Mouse (Mus musculus): ENCODE data around the gene Map1lc3a.

The Map1lc3a gene

DNA sequence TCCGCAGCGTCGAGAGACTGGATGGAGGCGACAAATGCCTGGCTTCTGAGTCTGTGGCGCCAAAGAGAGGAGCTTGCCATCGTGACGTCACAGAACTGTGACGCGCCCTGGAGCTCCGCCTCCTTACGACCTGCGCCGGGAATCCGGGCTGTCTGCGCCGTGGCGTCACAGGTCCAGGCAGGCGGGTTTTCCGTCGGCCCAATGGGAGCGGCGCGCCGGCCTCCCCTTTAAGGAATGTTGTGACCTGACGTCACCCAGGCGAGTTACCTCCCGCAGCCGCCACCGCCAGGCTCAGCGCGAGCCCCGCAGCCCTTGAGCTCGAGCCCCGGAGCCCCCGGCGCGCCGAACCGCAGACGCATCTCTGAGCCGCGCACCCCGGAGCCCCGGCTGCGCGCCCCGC is at the start of gene Map1lc3a:
Map1lc3a (plus strand) TSS at position 103 of the 400 bp plus-strand sequence.
- peak; percentile 86 to 94 for DNase-seq (ENCODE audit: low spot score in 2 of 2)

DNA sequence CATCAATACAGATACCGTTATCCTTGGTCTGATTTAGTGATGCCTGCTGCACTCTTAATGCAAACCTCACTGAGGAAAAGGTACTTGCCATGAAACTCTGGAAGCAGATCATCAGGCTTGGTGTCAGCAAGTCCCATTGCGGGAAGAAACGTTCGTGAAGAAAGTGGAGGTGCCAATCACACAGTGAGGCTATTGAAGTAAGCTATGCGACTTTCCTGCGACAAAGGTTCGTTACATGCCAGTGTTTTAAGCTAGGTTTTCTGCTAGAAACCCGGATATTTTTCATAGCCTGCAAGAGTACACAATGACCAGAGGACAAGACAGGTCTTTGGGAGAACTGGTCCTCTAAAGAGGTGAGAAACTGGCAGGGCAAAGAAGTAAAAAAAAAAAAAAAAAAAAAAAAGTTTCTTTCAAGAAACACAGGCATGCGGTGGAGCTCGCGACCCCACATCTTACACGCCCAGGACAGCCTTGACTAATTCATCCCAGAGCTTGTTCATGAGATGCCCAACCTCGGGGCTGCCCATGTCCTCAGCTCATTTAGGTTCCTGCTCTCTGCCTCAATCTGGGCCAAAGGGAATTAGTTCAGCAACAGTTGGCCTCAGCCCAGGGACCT is 40.2 kb upstream of the Map1lc3a start:
- no peak for DNase-seq (ENCODE audit: low spot score in 2 of 2)

DNA sequence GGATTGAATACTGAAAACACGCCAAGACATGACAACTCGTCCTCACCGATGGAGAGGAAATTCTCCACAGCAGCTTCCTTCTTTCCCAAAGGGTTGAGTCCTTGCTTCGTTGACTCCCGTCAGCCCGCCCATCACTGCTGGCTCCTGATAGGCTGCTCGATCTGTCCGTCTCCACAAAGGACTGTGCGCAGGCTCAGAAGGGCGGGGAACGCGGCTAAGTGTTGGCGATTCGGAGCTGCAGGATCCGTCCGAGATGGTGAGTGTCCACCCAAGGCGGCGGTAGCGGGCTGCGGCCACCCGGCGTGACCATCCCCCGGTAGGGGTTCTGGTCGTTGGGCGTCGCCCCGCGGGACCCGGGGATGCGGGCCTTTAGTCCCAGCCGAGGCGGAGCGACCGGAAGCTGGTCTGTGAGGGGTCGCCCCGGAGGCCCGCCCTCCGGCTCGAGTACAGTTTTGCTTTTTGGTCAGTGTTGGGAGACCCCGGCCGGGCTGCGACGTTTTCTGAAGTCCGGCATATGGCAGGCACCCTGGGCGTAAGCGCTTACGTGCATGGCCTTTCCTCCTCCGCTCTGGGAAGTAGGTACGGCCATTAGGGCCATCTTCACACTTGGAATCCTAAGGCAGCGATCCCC is 39.6 kb upstream of the Map1lc3a start, which contains the start of gene Dynlrb1:
Dynlrb1 (plus strand) TSS at position 172 of the 631 bp plus-strand sequence.
- peak; percentile 98 to 99 for DNase-seq (ENCODE audit: low spot score in 2 of 2)

DNA sequence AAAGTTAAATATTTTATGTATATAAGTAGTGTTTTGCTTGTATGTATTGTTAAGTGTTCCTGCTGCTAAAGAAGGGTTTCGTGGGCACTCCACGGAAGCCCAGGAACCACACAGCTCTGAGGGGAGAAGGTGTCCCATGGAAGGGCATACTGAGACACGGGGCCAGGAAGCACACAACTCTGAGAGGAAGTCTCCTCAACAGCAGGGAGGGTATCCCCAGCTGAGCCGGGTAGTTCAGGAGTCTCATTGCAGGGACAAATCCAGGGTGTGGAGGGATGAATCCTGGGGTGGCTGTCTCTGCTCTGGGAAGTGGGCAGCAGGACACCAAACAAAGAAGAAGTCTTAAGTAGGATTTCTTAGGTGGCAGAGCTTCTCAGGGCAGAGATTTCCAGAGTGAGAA is 38.8 kb upstream of the Map1lc3a start:
- peak in 1 of 2 experiments; percentile 14 for DNase-seq (ENCODE audit: low spot score in 2 of 2)

DNA sequence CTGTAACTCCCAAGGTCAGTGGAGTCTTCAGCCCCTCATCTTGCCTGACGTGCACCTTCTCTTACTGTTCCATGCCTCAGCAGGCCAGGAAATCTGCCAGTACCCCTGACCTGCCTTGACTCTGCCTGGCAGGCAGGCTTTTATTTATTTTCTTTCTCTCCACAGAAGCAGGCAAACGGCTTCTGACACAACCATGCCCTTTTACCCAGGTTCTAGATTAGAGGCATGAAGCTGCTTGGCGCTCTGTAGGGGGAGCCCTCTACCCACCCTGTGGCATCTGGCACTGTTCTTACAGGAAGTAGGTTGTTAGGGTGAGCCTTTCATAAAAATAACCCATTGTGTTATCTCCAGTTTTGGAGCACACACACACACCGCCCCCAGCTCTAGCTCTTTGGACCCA is 35.2 kb upstream of the Map1lc3a start:
- DNase-seq (ENCODE audit: low spot score in 2 of 2), result peak in 1 of 2 experiments; percentile 46

DNA sequence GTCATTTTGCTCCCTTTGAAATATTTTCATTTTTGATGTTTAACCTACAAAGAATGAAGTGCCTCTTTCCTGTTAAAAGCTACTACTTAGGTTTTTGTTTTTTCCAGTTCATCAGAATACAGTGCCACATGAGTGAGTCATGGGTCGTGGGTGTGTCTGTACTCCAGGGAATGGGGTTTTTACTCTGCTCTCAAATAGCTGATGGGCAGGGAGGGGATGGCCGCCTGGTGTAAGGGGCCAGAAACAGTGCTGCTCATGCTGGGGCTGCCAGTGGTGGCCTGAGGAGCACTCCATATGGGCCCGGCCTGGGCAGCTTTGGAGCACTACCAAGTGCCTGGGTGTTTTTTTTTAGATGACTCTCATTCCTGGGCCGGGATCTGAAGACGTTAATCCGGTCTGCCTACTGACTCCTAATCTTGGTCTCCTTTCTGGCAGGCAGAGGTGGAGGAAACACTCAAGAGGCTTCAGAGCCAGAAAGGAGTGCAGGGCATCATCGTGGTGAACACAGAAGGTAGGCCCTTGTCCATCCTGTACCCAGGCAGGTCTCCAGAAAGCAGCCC is 33.7 kb upstream of the Map1lc3a start:
- DNase-seq (ENCODE audit: low spot score in 2 of 2), result no peak

DNA sequence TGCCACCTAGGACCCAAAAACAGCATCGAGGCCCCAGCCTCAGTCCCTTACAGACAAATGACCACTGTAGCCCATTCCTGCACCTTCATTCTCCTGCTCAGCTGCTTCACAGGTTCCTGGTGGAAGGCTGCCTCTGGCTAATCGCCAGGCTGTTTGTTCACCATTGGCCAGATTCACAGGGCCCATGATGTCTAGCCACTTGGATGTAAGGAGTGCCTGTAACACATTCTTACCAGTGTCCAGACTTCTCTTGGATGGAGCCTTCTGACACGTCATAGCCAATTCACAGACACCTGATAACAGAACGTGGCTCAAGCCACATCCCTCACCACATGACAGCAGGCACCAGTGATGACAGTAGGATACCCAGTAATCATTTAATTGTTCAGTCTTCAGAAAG is 29.9 kb upstream of the Map1lc3a start:
- DNase-seq (ENCODE audit: low spot score in 2 of 2), result no peak

DNA sequence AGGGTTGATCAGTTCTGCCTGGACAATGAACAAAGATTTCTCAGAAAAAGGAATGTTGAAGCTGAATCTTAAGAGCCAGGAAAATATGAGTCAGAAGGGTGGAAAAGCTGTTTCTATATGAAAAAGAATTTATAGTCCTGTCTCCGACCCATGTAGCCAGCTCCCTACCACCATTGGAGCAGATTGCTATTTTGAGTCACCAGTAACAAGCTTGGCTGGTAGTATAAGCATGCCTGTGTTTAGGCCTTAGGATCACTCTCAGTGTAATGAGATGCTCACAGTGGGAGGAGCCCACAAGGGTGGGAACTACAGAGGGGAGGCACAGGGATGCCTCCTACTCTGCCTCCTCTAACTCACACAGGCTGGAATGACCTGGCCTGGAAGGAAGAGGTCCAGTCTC is 27.9 kb upstream of the Map1lc3a start:
- no peak for DNase-seq (ENCODE audit: low spot score in 2 of 2)

DNA sequence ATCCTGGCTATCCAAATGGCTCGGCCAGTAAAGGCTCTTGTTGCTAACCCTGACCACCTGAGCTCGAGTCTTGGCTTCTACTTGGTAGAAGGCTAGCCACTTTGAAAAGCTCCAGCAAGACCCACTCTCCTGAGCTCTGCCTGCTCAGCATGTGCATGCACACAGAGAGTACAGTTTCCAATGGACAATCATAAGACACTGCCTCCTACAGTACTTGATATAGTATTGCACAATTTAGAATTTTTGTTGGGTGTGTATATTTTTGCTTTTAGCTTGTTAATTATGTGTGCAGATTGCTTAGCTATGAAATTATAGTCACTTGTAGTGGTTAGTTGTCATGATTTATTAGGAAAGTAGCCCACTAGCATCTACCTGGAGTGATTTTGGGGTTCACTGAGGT is 27.4 kb upstream of the Map1lc3a start:
- no peak for DNase-seq (ENCODE audit: low spot score in 2 of 2)

DNA sequence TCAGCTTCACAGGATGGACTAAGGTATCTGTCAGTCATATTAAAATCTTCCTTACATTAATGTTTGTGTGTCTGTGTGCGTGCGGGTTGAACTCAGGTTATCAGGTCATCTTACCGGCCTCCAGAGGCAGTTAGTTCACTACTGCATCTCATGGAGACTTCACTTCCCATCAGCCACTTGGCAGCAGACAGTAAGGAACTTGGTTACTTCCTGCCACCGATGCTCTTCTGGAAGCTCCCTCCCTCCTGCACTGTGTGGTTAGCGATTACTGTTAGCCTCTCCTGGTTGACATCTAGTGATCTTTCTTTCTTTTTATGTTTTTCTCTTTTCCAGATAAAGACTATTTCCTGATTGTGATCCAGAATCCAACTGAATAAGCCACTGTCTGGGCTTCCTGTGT is 26.5 kb upstream of the Map1lc3a start:
- DNase-seq (ENCODE audit: low spot score in 2 of 2), result no peak

DNA sequence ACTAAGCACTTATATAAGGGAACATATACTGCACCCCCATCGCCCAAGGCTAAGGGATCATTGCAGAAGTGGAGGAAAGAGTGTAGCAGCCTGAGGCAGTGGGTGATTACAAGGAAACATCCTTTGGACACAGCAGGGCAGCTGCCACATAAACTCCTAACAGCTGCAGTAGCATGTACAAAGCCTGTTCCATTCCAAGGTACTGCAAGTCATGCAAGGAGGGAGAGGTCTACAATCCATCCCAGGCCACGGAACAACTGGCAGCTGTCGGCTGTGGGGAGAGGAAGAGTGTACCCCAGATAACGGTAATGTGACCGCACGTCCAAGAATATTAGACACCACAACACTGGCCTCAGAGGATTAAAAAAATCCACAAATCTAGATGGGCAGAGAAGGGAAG is 10.6 kb upstream of the Map1lc3a start:
- DNase-seq (ENCODE audit: low spot score in 2 of 2), result no peak

DNA sequence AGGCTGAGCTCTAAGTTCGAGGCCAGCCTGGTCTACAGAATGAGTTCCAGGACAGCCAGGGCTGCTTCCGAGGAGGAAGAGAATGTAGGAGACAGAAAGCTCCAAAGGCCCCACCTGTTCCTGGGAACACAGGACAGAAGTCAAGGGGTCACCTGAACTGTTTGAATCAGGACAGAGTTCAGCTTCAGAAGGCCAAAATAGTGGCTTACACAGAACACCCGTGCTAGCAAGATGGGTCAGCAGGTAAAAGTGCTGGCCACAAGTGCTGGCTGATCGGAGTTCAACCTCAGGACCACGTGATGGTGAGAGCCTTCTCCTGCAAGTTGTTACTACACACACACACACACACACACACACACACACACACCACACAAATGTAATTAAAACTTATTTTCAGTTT is 9.2 kb upstream of the Map1lc3a start:
- DNase-seq (ENCODE audit: low spot score in 2 of 2), result no peak

DNA sequence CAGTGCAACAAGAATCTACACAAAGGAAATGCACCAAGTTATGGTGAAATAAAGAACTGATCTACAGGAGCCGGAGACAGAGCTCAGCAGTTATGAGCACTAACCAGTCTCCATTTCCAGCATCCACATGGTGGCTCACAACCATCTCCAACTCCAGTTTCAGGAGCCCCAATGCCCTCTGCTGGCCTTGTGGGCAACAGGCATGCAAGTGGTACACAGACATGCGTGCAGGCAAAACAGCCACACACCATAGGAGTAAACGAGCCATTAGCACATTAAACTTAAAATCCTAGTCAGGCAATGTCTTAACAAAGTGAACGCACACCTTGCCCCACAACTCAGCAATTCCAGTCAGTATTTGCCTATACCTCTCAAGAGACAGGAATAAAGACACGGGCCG is 4.1 kb upstream of the Map1lc3a start:
- DNase-seq (ENCODE audit: low spot score in 2 of 2), result peak in 1 of 2 experiments; percentile 26

DNA sequence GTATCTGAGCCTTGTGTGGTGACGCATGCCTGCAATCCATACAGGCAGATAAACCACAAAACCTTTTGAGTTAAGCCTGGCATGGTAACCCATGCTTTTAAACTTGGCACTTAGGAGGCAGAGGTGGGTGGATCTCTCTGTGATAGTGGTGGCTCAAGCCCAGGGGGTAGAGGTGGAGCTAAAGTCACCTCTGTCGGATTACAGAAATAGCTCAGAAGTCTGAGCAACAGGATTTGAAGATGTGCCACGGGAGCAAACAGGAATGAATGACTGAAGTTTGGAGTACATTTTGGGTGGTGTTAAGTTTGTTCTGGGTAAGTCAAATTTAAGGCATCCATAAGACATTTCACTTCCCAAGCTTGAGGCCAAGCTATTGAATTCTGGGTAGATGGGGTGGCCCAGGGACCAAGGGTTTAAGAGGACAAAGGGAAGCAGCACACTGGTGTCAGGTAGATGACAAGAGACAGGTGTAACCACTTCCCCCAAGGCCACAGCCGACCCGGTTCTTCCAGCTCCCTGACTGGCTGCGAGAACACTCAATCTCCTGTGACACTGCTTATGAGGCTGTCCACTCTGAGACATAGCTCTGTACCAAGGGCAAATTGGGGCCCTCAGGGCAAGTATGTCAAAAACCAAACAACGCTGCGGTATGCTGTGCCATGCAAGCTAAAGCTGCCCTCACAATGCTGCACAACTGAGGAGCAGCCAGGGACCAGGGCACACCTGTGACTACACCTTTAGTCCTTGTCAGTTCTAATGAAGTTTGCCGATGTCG is 3.5 kb upstream of the Map1lc3a start:
- DNase-seq (ENCODE audit: low spot score in 2 of 2), result no peak

DNA sequence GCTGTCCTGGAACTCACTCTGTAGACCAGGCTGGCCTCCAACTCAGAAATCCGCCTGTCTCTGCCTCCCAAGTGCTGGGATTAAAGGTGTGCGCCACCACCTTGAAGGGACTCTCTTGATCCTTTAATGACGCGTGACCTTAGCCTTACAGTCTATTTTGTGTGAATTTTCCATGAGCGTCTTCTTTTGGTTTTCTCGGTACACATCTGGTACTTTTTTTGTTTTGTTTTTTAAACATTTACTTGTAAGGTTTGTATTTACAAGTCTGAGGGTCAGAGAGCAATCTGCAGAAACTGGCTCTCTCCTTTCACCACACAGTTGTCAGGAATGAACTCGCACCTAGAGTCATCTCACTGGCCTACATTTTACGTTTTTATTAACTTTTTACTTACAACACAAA is 2.5 kb upstream of the Map1lc3a start:
- DNase-seq (ENCODE audit: low spot score in 2 of 2), result no peak

DNA sequence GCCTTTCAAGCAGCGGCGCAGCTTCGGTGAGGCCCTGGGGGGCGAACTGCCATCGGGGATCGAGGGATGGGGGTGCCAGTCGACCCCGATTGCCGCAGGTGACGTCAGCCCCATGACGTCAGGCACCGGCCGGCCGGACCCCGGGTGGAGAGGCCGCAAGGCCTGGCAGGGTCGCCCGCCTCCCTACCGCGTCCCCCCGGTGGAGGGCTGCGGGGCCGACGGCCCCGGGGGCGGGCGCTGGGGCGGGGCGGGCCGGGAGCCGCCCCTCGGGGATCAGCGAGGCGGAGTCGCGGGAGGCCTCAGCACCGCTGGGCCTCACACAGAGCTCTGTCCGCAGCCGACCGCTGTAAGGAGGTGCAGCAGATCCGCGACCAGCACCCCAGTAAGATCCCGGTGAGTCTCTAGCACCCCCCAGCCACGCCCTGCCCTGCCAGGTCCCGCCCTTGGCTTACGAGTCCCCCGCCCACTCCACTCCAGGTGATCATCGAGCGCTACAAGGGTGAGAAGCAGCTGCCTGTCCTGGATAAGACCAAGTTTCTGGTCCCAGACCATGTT is 601 bp downstream of the Map1lc3a start:
- peak in 1 of 2 experiments; percentile 65 for DNase-seq (ENCODE audit: low spot score in 2 of 2)

DNA sequence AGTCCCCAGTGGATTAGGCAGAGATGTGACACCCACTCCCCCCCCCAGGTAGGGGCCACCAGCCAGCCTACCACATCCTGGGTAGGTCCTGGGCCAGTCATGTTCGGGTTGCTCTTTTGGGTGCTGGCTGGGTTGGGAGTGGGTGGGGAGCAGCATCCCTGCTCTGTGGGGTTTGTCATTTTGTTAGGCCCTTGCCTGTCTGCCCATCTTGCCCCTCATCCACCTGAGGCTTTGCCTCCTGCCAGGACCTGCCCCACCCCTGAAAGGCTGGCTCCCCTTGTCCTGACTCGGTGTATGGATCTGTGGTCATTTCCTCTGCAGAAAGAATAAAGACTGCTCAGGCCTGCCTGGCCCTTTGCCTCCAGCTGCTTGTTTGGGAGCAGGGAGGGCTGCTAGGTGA is 1.6 kb downstream of the Map1lc3a start:
- no peak for DNase-seq (ENCODE audit: low spot score in 2 of 2)

DNA sequence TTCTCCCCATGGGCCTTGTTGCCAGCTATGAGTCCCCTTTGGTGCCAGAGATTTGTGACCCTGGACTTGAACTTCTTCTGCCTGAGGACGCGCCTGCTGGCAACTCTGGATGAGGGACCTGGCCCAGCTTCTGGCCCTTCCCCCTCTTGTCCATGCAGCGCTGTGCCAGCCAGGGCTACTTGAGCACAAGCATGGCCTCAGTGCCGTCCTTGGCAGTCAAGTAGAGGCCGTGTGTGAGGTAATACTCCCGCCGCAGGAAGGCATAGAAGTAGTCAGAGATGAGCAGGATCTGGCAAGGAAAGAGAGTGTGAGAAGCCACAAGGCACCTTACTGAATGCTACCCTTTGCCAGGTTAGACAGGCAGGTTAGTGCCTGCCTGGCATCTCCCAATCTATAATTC is 2.3 kb downstream of the Map1lc3a start:
- DNase-seq (ENCODE audit: low spot score in 2 of 2), result no peak

DNA sequence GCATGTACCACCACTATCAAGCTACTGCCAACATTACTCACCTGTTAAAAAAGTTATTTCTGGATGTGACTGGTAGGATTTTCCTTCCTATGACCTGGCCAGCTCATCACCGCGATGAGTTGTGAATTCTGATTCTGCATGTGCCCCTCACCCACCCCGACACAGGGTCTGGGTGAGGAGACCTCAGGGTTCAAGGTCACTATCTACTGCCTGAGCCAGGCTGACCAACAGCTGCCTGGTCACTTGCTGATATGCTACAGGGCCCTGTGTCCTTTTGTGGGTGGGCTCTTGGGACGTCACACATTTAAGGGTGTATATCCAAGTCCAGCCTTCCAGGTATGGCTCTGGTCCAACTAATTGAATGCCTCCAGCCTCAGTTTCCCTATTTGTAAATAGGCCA is 3.1 kb downstream of the Map1lc3a start:
- no peak for DNase-seq (ENCODE audit: low spot score in 2 of 2)

DNA sequence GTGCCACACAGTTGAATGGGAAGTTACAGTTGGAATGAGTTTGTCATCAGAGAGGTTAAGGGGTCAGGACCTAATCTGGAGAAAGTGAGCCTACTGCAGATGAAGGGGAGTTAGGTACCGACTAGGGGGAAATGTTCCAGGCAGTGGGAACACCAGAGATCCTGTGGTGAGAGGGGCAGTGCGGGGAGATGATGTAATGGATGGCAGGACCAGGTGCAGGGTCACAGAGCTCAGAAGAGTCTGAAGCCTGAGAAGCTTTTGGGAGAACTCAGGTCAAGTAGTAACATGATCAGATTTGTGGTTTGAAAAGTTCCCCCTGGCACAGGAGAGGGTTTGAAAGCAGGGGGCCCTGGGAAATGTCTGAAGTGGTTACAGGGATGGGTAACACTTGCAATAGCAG is 4.0 kb downstream of the Map1lc3a start:
- no peak for DNase-seq (ENCODE audit: low spot score in 2 of 2)

DNA sequence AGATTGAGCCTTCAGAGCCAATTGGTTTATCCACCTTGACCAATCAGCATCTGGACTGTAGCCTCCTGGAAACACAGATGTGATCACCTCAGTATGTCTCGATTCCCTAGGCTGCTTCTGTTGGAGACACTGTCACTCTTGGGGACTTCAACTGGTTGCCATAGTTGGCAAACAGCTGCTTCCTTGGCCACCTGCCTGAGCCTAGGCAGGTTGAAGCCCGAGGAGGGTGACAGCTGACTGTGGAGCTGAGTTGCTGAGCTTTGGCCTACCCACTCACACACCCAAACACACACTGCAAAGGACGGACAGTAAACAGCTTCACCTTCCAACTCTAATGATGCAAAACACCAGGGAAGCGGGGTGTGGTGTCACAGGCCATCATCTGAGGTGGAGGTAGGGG is 7.7 kb downstream of the Map1lc3a start:
- no peak for DNase-seq (ENCODE audit: low spot score in 2 of 2)

DNA sequence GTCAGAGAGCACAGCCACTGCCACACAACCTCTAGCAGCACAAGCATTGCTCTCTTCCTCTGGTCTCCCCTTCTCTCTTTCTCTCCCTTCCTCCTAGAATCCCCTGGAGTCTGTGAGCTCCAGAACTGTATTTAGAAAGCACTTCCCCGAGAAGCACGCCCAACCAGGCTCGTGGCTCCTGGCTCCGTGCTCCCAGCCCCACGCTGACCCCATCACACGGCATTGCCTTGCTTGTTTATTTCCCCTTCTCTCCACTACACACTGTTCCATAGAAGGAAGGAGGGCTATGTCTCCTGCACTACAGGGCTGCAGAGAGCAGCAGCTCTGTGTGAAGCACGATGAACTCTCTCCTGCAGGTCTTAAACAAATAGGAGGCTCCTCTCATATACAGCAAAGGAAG is 8.6 kb downstream of the Map1lc3a start:
- DNase-seq (ENCODE audit: low spot score in 2 of 2), result no peak
